Mouse (Mus musculus): ENCODE data around the gene Slc2a12.

Gene Slc2a12

GRCm38 (mm10) chr10:22644853-22645491, at the start of gene Slc2a12:
TSS of gene Slc2a12 (plus strand) at chr10:22645011.
- DNase-seq (ENCODE audit: low read depth, low spot score): peak; percentile 14

DNA sequence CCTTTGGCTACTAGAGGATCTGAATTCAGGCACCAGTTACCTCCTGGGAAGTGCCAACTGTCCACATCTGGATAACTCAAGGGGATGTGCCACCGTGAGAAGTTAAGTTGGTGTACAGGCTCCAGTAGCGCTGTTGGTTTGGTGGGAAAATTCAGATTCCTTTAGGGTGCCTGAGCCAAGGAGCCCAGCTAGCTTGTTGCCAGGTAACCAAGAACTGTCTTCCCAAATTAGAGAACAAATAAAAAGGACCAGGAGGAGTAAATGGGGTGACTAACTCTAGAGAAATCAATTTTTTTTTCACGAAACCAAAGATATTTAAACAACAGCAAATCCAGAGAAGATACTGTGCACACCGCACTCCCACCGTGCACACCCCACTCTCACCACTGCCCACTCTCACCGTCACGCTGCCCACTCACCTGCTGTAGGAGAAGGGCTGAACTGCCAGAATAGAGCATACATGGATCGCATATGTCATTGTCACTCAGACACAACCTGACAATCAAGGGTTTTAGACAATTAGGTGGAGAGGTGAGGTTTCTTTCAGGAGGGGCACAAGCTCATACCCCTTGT, 45.8 kb upstream of the Slc2a12 start:
- DNase-seq (ENCODE audit: low read depth, low spot score): no peak

GRCm38 (mm10) chr10:22601046-22601445, 43.8 kb upstream of the Slc2a12 start:
- no peak for DNase-seq (ENCODE audit: low read depth, low spot score)

- DNase-seq (ENCODE audit: low read depth, low spot score): no peak
These were observed 40.0 kb upstream of the Slc2a12 start for GRCm38 (mm10) chr10:22604801-22605200.

GRCm38 (mm10) chr10:22608273-22608672, 36.5 kb upstream of the Slc2a12 start:
- no peak for DNase-seq (ENCODE audit: low read depth, low spot score)

DNA sequence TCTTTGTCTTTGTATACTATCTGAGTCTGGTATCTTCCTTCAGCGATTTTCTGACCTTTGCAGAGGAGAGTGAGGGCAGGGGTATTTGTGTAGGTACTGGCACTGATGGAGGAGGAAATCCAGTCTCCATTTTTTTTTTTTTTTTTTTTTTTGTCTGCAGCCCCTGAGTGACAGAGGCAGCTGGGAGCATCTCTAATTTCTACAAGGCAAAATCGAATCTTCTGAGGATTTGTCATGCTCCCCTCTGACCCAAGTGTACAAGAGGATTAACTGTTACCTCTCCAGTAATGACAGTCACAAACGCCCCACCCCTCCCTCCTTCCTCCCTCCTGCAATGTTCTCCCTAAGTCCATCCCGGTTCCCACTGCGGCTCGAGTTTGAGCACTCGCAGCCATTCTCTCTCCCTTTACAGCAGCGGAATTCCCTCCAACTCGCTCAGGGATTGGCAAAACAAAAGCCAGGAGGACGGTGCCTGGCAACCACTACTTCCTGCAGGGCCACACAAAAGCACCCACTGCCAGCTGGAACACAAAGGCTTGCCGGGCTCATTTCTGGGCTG, 35.9 kb upstream of the Slc2a12 start:
- peak; percentile 14 for DNase-seq (ENCODE audit: low read depth, low spot score)

GRCm38 (mm10) chr10:22613301-22613700, 31.5 kb upstream of the Slc2a12 start:
- no peak for DNase-seq (ENCODE audit: low read depth, low spot score)

- no peak for DNase-seq (ENCODE audit: low read depth, low spot score)
These were observed 30.3 kb upstream of the Slc2a12 start for GRCm38 (mm10) chr10:22614554-22614953.

GRCm38 (mm10) chr10:22615309-22615708, 29.5 kb upstream of the Slc2a12 start:
- DNase-seq (ENCODE audit: low read depth, low spot score): no peak

GRCm38 (mm10) chr10:22618842-22619241, 26.0 kb upstream of the Slc2a12 start:
- DNase-seq (ENCODE audit: low read depth, low spot score): no peak

DNA sequence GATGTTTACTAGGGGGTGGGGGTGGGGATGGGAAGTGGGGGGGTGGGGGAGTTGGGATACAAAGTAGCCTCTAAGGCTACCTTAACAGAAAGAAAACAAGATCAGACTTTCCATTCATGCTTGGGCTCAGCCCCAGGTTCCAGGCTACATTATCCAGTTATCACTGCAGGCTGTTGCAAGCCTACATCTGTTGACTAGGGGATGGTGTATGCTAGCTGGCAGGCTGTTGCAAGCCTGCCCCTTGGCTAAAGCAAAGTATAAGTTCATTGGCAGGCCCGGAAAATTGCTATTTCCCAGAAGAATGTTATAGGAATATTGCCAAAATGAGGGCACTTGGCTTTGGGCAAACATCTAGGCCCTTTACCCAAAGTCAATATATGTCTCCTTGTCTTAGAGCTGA, 16.0 kb upstream of the Slc2a12 start:
- DNase-seq (ENCODE audit: low read depth, low spot score): no peak

- no peak for DNase-seq (ENCODE audit: low read depth, low spot score)
These were observed 13.7 kb upstream of the Slc2a12 start for GRCm38 (mm10) chr10:22631103-22631502.

GRCm38 (mm10) chr10:22631528-22631927, 13.3 kb upstream of the Slc2a12 start:
- no peak for DNase-seq (ENCODE audit: low read depth, low spot score)

- no peak for DNase-seq (ENCODE audit: low read depth, low spot score)
These were observed 12.9 kb upstream of the Slc2a12 start for GRCm38 (mm10) chr10:22631956-22632355.

- DNase-seq (ENCODE audit: low read depth, low spot score): no peak
These were observed 11.2 kb upstream of the Slc2a12 start for GRCm38 (mm10) chr10:22633406-22634306.

GRCm38 (mm10) chr10:22637241-22637640, 7.6 kb upstream of the Slc2a12 start:
- DNase-seq (ENCODE audit: low read depth, low spot score): no peak

- DNase-seq (ENCODE audit: low read depth, low spot score): no peak
These were observed 640 bp upstream of the Slc2a12 start for GRCm38 (mm10) chr10:22644171-22644570.

- no peak for DNase-seq (ENCODE audit: low read depth, low spot score)
These were observed 3.9 kb downstream of the Slc2a12 start for GRCm38 (mm10) chr10:22648702-22649101.

DNA sequence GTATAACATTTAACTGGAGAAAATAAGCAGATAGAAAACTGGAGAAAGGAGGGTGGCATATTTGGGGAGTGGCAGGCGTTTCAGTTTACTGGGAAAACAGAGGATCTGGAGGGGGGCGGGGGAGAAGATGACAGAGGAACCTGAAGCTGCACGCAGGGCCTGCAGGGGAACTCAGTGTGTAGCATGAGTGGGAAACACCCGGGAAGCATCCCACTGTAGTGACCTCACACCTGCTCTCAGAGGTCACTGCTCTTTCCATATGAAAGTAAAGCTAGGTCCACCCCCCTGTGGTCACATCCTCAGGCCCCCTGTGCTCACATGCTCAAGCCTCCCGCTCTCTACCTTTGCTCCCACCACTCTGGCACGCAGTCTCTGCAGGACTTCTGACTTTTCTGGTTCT, 9.0 kb downstream of the Slc2a12 start:
- no peak for DNase-seq (ENCODE audit: low read depth, low spot score)

- DNase-seq (ENCODE audit: low read depth, low spot score): no peak
These were observed 13.9 kb downstream of the Slc2a12 start for GRCm38 (mm10) chr10:22658534-22659385.

DNA sequence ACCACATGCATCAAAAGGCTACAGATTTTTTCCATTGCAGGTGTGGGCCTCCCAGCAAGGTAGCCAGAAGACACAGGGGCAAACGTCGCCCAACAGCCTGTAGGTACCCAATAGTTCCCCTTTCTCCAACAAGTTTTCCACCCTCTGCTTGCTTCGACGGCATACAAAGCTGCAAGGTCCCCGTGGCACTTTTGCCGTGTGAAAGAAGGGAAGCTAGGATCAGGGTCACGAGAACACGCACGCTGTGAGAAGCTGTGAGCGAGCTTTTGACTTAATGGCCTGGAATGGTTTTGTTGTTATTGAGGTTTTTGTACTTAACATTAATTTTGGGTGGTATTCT, 14.5 kb downstream of the Slc2a12 start:
- DNase-seq (ENCODE audit: low read depth, low spot score): no peak

Data from WW6 (cell line).